Mouse (Mus musculus) MEL (cell line): ENCODE measurements around the gene Llgl1.
A peak's percentile ranks its signal among the peaks of the same experiment; 100 is the strongest.

ENCODE experiments used
- CTCF ChIP-seq, 3 experiments: IDR thresholded peaks in 2 of 3; conservative IDR thresholded peaks in 1 of 3; 2 replicates each; pipeline ENCODE4 v1.5.1; 2011 to 2012; ENCODE audit warnings: low read length in 3 of 3, low read depth in 2 of 3, mild to moderate bottlenecking in 2 of 3, improper control_type of control experiment in 1 of 3, inconsistent platforms in 1 of 3, mixed read lengths in 1 of 3, moderate library complexity in 1 of 3; ENCODE audit not compliant: control insufficient read depth in 1 of 3, insufficient read depth in 1 of 3, poor library complexity in 1 of 3, severe bottlenecking in 1 of 3
- ELF1 ChIP-seq: IDR thresholded peaks from 2 replicates; pipeline ENCODE4 v1.6.1; 2014; ENCODE audit warnings: low read depth, mild to moderate bottlenecking, inconsistent platforms, low read length, improper control_type of control experiment, moderate library complexity
- GATA1 ChIP-seq: IDR thresholded peaks from 2 replicates; pipeline ENCODE4 v1.6.1; 2011; ENCODE audit warnings: low read depth, low read length, improper control_type of control experiment
- KAT2A ChIP-seq: conservative IDR thresholded peaks from 2 replicates; pipeline ENCODE4 v1.6.1; 2012; ENCODE audit warnings: low read depth, low read length, improper control_type of control experiment, inconsistent platforms
- MAFK ChIP-seq: IDR thresholded peaks from 2 replicates; pipeline ENCODE4 v1.6.1; 2011; ENCODE audit warnings: low read depth, mild to moderate bottlenecking, low read length, improper control_type of control experiment, borderline replicate concordance
- MAX ChIP-seq: IDR thresholded peaks from 2 replicates; pipeline ENCODE4 v1.6.1; 2011; ENCODE audit warnings: low read length, improper control_type of control experiment
- MAZ ChIP-seq: IDR thresholded peaks from 2 replicates; pipeline ENCODE4 v1.6.1; 2012; ENCODE audit warnings: low read depth, mild to moderate bottlenecking, inconsistent platforms, low read length, improper control_type of control experiment
- MEF2A ChIP-seq: IDR thresholded peaks from 2 replicates; pipeline ENCODE4 v1.6.1; 2014; ENCODE audit warnings: low read depth, mild to moderate bottlenecking, inconsistent platforms, low read length, improper control_type of control experiment; ENCODE audit not compliant: poor library complexity, insufficient replicate concordance, severe bottlenecking; ENCODE audit errors: extremely low read depth
- NELFE ChIP-seq: IDR thresholded peaks from 2 replicates; pipeline ENCODE4 v1.6.1; 2011; ENCODE audit warnings: low read depth, low read length, improper control_type of control experiment
- POLR2A ChIP-seq, 2 experiments: IDR thresholded peaks; 2 replicates each; pipeline ENCODE4 v1.6.1; 2011 to 2012; ENCODE audit warnings: low read length in 2 of 2, mild to moderate bottlenecking in 2 of 2, control low read depth in 1 of 2, improper control_type of control experiment in 1 of 2, low read depth in 1 of 2, moderate library complexity in 1 of 2; ENCODE audit not compliant: control insufficient read depth in 1 of 2, insufficient read depth in 1 of 2, poor library complexity in 1 of 2
- TBP ChIP-seq: IDR thresholded peaks from 2 replicates; pipeline ENCODE4 v1.8.0; 2011; ENCODE audit warnings: low read depth, low read length, improper control_type of control experiment
- ZKSCAN1 ChIP-seq: IDR thresholded peaks from 2 replicates; pipeline ENCODE4 v1.6.1; 2012; ENCODE audit warnings: low read depth, mild to moderate bottlenecking, inconsistent platforms, low read length, improper control_type of control experiment, moderate library complexity

DNA sequence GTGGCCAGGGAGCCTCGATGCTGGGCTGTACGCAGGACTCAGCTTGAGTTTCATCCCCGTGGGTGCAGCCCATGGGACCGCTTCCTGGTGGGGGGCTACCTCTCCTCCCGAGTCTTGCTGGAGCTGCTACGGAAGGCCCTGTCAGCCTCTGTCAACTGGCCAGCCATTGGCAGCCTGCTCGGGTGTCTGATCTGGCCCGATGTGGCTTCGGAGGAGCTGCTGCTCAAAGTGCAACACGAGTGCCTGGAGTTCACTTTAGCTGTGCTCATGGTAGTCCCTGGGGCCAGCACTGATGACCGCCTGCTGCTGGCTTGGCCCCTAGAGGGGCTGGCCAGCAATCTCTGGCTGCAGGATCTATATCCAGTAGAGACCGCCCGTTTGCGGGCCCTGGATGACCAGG, 31.7 kb downstream of the Llgl1 start:
- no peak for TF ChIP-seq CTCF (IDR thresholded peaks at IDR 0.05 in 2 of 3, conservative IDR thresholded peaks at IDR 0.05 in 1 of 3; ENCODE audit: control insufficient read depth in 1 of 3, insufficient read depth in 1 of 3, low read depth in 2 of 3, low read length in 3 of 3, poor library complexity in 1 of 3, severe bottlenecking in 1 of 3)
- TF ChIP-seq GATA1: no peak
- TF ChIP-seq MEF2A: no peak
- no peak for TF ChIP-seq TBP
- TF ChIP-seq KAT2A: no peak
- no peak for TF ChIP-seq MAX
- no peak for TF ChIP-seq MAFK
- no peak for TF ChIP-seq NELFE
- 0 out of 4 replicates have a peak, but pooled peaks of 1 of the 2 experiments have one; percentile 23 for TF ChIP-seq POLR2A (IDR thresholded peaks at IDR 0.05; ENCODE audit: control insufficient read depth in 1 of 2, insufficient read depth in 1 of 2, low read depth in 1 of 2, low read length in 2 of 2, poor library complexity in 1 of 2)
- no peak for TF ChIP-seq ELF1
- no peak for TF ChIP-seq ZKSCAN1
- TF ChIP-seq MAZ: no peak
